Mouse (Mus musculus): Measurements from ENCODE around the gene Arid3a. TPM values are rescaled to one million over a fixed set of nuclear protein-coding genes. Genes with fewer than 3 reads are reported as not detected.
"Not testable (repeated sequence)": the region's sequence is repeated elsewhere in the genome, so short reads cannot be mapped to it uniquely, and the experiment has no call there.

The Arid3a gene
- total and polyA plus RNA-seq, 3 experiments: 48.4 to 114 (median 94.4) TPM

DNA sequence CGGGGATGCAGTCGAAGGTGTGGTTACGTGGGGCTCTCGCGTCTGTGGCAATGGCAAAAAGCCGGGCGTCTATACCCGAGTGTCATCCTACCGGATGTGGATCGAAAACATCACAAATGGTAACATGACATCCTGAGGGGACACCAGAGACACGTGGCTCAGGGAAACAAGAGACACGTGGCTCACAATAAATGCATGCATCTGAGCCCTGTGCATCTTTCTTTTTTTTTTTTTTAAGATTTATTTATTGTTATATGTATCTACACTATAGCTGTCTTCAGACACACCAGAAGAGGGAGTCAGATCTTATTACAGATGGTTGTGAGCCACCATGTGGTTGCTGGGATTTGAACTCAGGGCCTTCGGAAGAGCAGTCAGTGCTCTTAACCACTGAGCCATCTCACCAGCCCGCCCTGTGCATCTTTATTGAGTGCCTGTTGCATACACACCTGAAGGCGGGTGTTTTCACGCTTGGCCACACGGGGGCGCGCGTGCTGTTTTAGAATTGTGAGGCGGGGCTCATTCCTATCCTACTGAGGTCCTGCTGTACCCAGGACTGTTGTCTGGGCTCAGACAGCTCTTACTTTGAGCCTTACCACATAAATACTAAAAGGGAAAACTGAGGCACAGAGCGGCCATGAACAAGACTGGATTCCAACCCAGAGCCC lies 34.3 kb upstream of the Arid3a start:
- H3K4me3 ChIP-seq (replicated peaks in 1 of 3; ENCODE audit: low read depth in 2 of 3, low read length in 2 of 3, poor library complexity in 1 of 3); H3K9ac ChIP-seq (ENCODE audit: insufficient read depth, low read depth); H3K9me3 ChIP-seq (replicated peaks; ENCODE audit: low read length); dilution Hi-C loops (cut with MboI; ENCODE audit: extremely low pct_ligation_motif_present, extremely low pct_unique_long_range_greater_than_20kb, low sequenced_read_pairs); H3K4me2 ChIP-seq (ENCODE audit: insufficient read depth, low read depth, poor library complexity, severe bottlenecking); H3K27ac ChIP-seq (ENCODE audit: insufficient read depth, low read depth); H3K79me2 ChIP-seq (replicated peaks; ENCODE audit: control insufficient read depth, extremely low read depth, insufficient read depth, poor library complexity, severe bottlenecking): not testable (repeated sequence)
- Histone ChIP-seq H3K4me1 (ENCODE audit: control insufficient read depth in 1 of 2, insufficient read depth in 2 of 2) (peaks cover 2 to 35% of the 10 kb centered on the region in 2 experiments), H3K27me3 (replicated peaks) (peaks cover 16% of the 10 kb centered on the region), H3K36me3 (replicated peaks in 1 of 2; ENCODE audit: control insufficient read depth in 1 of 2, insufficient read depth in 1 of 2, low read length in 1 of 2) (peaks cover 18 to 36% of the 10 kb centered on the region in 2 experiments)
- TF ChIP-seq RAD21 (IDR thresholded peaks at IDR 0.05; ENCODE audit: low read depth, low read length): peak; percentile 77
- TF ChIP-seq ZC3H11A (IDR thresholded peaks at IDR 0.05; ENCODE audit: low read depth, low read length): peak; percentile 38; the same call in 1 of the 2 replicates
- TF ChIP-seq TBP (conservative IDR thresholded peaks at IDR 0.05; ENCODE audit: low read depth, low read length): 0 out of 2 replicates have a peak, but pooled peaks have one; percentile 64
- peak; percentile 84 for TF ChIP-seq SMC3 (IDR thresholded peaks at IDR 0.05; ENCODE audit: low read depth, low read length)
- TF ChIP-seq CTCF (conservative IDR thresholded peaks at IDR 0.05 in 1 of 2, IDR thresholded peaks at IDR 0.05 in 1 of 2; ENCODE audit: low read depth in 2 of 2, low read length in 2 of 2): peak in 1 of 2 experiments; percentile 85; a peak in 2 of 4 replicates
- DNase-seq (ENCODE audit: extremely low read depth): peak; percentile 72
- in situ Hi-C loops (cut with MboI; ENCODE audit: low pct_ligation_motif_present, low pct_unique_long_range_greater_than_20kb, low sequenced_read_pairs): loop anchor here (5.0 kb wide), 1 partner anchor 35 kb away; the partner anchor contains the start of gene Arid3a

DNA sequence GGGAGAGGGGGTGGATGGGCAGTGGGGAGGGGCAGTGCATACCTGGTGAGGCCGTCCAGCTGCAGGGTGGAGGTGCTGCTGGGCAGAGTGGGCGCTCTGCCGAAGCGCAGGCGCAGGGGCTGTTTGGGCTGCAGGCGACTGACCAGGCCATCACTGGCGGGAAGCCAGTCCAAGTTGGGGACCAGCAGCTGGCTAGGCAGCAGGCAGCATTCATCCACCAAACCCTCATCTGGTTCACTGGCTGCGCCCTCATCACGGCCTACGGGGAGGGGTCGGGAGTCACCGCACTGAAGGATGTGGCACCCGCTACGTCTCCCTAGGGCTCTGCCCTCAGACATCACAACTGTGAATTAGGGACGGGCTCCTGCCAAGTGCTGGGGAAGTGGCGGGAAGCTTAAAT lies 30.5 kb upstream of the Arid3a start:
- H3K4me3 ChIP-seq (replicated peaks in 1 of 3; ENCODE audit: low read depth in 2 of 3, low read length in 2 of 3, poor library complexity in 1 of 3): no peak overlapping the region
- H3K9ac ChIP-seq (ENCODE audit: insufficient read depth, low read depth): no peak overlapping the region
- no peaks in the 10 kb centered on the region for H3K9me3 ChIP-seq (replicated peaks; ENCODE audit: low read length)
- TF ChIP-seq CHD1 (IDR thresholded peaks at IDR 0.05; ENCODE audit: low read depth, low read length) (no peak), GABPA (IDR thresholded peaks at IDR 0.05; ENCODE audit: insufficient replicate concordance, low read depth, low read length) (no peak), JUN (IDR thresholded peaks at IDR 0.05; ENCODE audit: insufficient read depth, low read depth, low read length) (no peak), EP300 (IDR thresholded peaks at IDR 0.05; ENCODE audit: low read length) (no peak), JUND (conservative IDR thresholded peaks at IDR 0.05; ENCODE audit: low read depth, low read length) (no peak), ELF1 (IDR thresholded peaks at IDR 0.05; ENCODE audit: low read depth, low read length) (no peak), RCOR1 (conservative IDR thresholded peaks at IDR 0.05; ENCODE audit: low read depth, low read length) (no peak), BHLHE40 (IDR thresholded peaks at IDR 0.05; ENCODE audit: low read depth, low read length) (no peak)
- H3K4me1 ChIP-seq (ENCODE audit: control insufficient read depth in 1 of 2, insufficient read depth in 2 of 2): peaks cover 9 to 46% of the 10 kb centered on the region in 2 experiments
- DNase-seq (ENCODE audit: extremely low read depth): no peak
- in situ Hi-C loops (cut with MboI; ENCODE audit: low pct_ligation_motif_present, low pct_unique_long_range_greater_than_20kb, low sequenced_read_pairs): no loop called here
- no peak overlapping the region for H3K27ac ChIP-seq (ENCODE audit: insufficient read depth, low read depth)
- peaks cover under 1% of the 10 kb centered on the region for H3K27me3 ChIP-seq (replicated peaks)
- no peaks in the 10 kb centered on the region for H3K79me2 ChIP-seq (replicated peaks; ENCODE audit: control insufficient read depth, extremely low read depth, insufficient read depth, poor library complexity, severe bottlenecking)
- H3K4me2 ChIP-seq (ENCODE audit: insufficient read depth, low read depth, poor library complexity, severe bottlenecking): no peak overlapping the region
- peaks cover 18 to 70% of the 10 kb centered on the region in 2 experiments for H3K36me3 ChIP-seq (replicated peaks in 1 of 2; ENCODE audit: control insufficient read depth in 1 of 2, insufficient read depth in 1 of 2, low read length in 1 of 2)
- dilution Hi-C loops (cut with MboI; ENCODE audit: extremely low pct_ligation_motif_present, extremely low pct_unique_long_range_greater_than_20kb, low sequenced_read_pairs): no loop called here
